Mouse (Mus musculus) heart, adult 2 months (tissue): ENCODE data around the gene 1700030J22Rik. TPM values are rescaled to one million over a fixed set of nuclear protein-coding genes. Genes with fewer than 3 reads are reported as not detected.

Experiments
- DNase-seq, 2 experiments: peaks; one replicate each; pipeline ENCODE4 v3.0.0; 2021
- H3K27ac ChIP-seq: fragments of 200-600 bp; 2 replicates; pipeline ENCODE4 v1.8.1; 2022
- H3K27me3 ChIP-seq: fragments of 200-500 bp; 2 replicates; pipeline ENCODE4 v1.6.1; 2012; ENCODE audit warnings: mild to moderate bottlenecking, low read length, inconsistent platforms, mixed read lengths; ENCODE audit not compliant: control insufficient read depth, insufficient read depth
- H3K36me3 ChIP-seq: fragments of 200-500 bp; 2 replicates; pipeline ENCODE4 v1.6.1; 2012; ENCODE audit warnings: low read length, inconsistent platforms; ENCODE audit not compliant: control insufficient read depth, insufficient read depth
- H3K4me1 ChIP-seq: fragments of 200-500 bp; 2 replicates; pipeline ENCODE4 v1.6.1; 2011; ENCODE audit warnings: low read length; ENCODE audit not compliant: control insufficient read depth, insufficient read depth
- H3K4me3 ChIP-seq: fragments of 200-600 bp; 2 replicates; pipeline ENCODE4 v1.8.1; 2022
- H3K79me2 ChIP-seq: fragments of 200-500 bp; replicated peaks from 2 replicates; pipeline ENCODE4 v1.6.1; 2012; ENCODE audit warnings: mild to moderate bottlenecking, inconsistent platforms, low read length, moderate library complexity, mixed read lengths; ENCODE audit not compliant: control insufficient read depth, insufficient read depth
- H3K9ac ChIP-seq: fragments of 200-500 bp; 2 replicates; pipeline ENCODE4 v1.6.1; 2012; ENCODE audit warnings: low read depth, mild to moderate bottlenecking, control low read depth, inconsistent platforms, low read length, mixed read lengths
- CTCF ChIP-seq: fragments of 200-600 bp; IDR thresholded peaks from 2 replicates; pipeline ENCODE4 v1.8.1; 2022; ENCODE audit warnings: antibody characterized with exemption, mild to moderate bottlenecking, moderate library complexity
- EP300 ChIP-seq: fragments of 200-500 bp; IDR thresholded peaks from 2 replicates; pipeline ENCODE4 v1.6.1; 2011; ENCODE audit warnings: low read depth, low read length, control low read depth; ENCODE audit not compliant: insufficient read depth
- POLR2A ChIP-seq: fragments of 200-500 bp; IDR thresholded peaks from 2 replicates; pipeline ENCODE4 v1.6.1; 2011; ENCODE audit warnings: mild to moderate bottlenecking, low read depth, low read length, control low read depth; ENCODE audit not compliant: insufficient read depth
- WGBS: fragments of 180-500 bp; shearing (Covaris S2); methylation state at CpG from one replicate; pipeline ENCODE4 v1.1.7; 2018; 5-methylcytosine and 5-hydroxymethylcytosine counted together
- intact Hi-C: fragments of 180-260 bp; cut with DNase I; formaldehyde crosslinking; loops from one replicate; pipeline ENCODE4 v1.15.1; 2025
- long read RNA-seq: library from polyadenylated mRNA; stranded (forward); transcript quantifications from one replicate; pipeline ENCODE4 v2.0.0, GENCODE M21; 2021
- polyA plus RNA-seq: library from polyadenylated mRNA; depleted of rRNA; stranded (reverse); fragments of >200 nt; gene quantifications from 2 replicates; pipeline ENCODE4 v1.2.3, GENCODE M21; 2012; rRNA removed
- total RNA-seq, 2 experiments: library from RNA; stranded (reverse); gene quantifications; 2 replicates each; pipeline ENCODE4 v1.2.3; 2021

Gene 1700030J22Rik
- under 1 TPM; 0.44 to 0.68 TPM for total RNA-seq
- polyA plus RNA-seq, result 0.35 and 0.41 TPM in 2 replicates
- long read RNA-seq, result 0 reads

- Histone ChIP-seq H3K4me1 (peaks cover 3% of the 10 kb centered on the region; the same call in 1 of the 2 replicates), H3K36me3 (no peaks in the 10 kb centered on the region), H3K27me3 (no peaks in the 10 kb centered on the region), H3K27ac (peak within 1 kb of the TSS; percentile 73), H3K9ac (peak within 1 kb of the TSS; percentile 54), H3K79me2 (no peaks in the 10 kb centered on the region), H3K4me3 (peak within 1 kb of the TSS; percentile 95)
- under 1% methylated on average over 46 of the region's 46 CpGs for WGBS
- DNase-seq, result peak; percentile 98 to 99
- TF ChIP-seq POLR2A (no peak), CTCF (peak; percentile 47)
- intact Hi-C loops, result loop anchor here (1.0 to 5.0 kb wide), 3 partner anchors 35 to 179 kb away; partner anchors contain the start of genes Atmin, Cenpn, Cmc2 and Gan
Observed at GRCm38 (mm10) chr8:116978631-116979256, at the start of gene 1700030J22Rik. Gene 1700030J22Rik (minus strand): TSS chr8:116978959.

- no peak overlapping the region for H3K4me3 ChIP-seq
- no peaks in the 10 kb centered on the region for H3K36me3 ChIP-seq
- intact Hi-C loops, result no loop called here
- H3K4me1 ChIP-seq, result no peaks in the 10 kb centered on the region
- H3K27ac ChIP-seq, result no peak overlapping the region
- no peaks in the 10 kb centered on the region for H3K27me3 ChIP-seq
- DNase-seq, result no peak
- no peak overlapping the region for H3K9ac ChIP-seq
- H3K79me2 ChIP-seq, result no peaks in the 10 kb centered on the region
- 88% methylated on average over 5 of the region's 5 CpGs for WGBS
- TF ChIP-seq CTCF (no peak), POLR2A (no peak), EP300 (no peak)
Observed at GRCm38 (mm10) chr8:117027601-117028000, 48.8 kb upstream of the 1700030J22Rik start.

GRCm38 (mm10) chr8:117022297-117022993 lies 43.7 kb upstream of the 1700030J22Rik start:
- Histone ChIP-seq H3K27me3 (no peaks in the 10 kb centered on the region), H3K36me3 (no peaks in the 10 kb centered on the region), H3K4me1 (no peaks in the 10 kb centered on the region), H3K27ac (no peak overlapping the region), H3K4me3 (no peak overlapping the region), H3K9ac (no peak overlapping the region), H3K79me2 (no peaks in the 10 kb centered on the region)
- intact Hi-C loops, result no loop called here
- no peak for DNase-seq
- WGBS, result 57% methylated on average over 1 of the region's 1 CpGs
- TF ChIP-seq CTCF (0 out of 2 replicates have a peak, but pooled peaks have one; percentile 12), POLR2A (no peak)

- Histone ChIP-seq H3K27ac (no peak overlapping the region), H3K4me1 (no peaks in the 10 kb centered on the region), H3K36me3 (no peaks in the 10 kb centered on the region), H3K27me3 (no peaks in the 10 kb centered on the region), H3K9ac (no peak overlapping the region), H3K4me3 (no peak overlapping the region), H3K79me2 (no peaks in the 10 kb centered on the region)
- TF ChIP-seq EP300, result no peak
- no peak for TF ChIP-seq CTCF
- no peak for TF ChIP-seq POLR2A
- WGBS, result 79% methylated on average over 18 of the region's 18 CpGs
- intact Hi-C loops, result no loop called here
- no peak for DNase-seq
Observed at GRCm38 (mm10) chr8:117019323-117020275, 40.8 kb upstream of the 1700030J22Rik start.

- DNase-seq, result no peak
- H3K4me3 ChIP-seq, result no peak overlapping the region
- H3K27me3 ChIP-seq, result no peaks in the 10 kb centered on the region
- WGBS, result 91% methylated on average over 4 of the region's 4 CpGs
- H3K9ac ChIP-seq, result no peak overlapping the region
- no peaks in the 10 kb centered on the region for H3K79me2 ChIP-seq
- no peaks in the 10 kb centered on the region for H3K36me3 ChIP-seq
- intact Hi-C loops, result no loop called here
- TF ChIP-seq POLR2A (no peak), EP300 (no peak), CTCF (no peak)
- no peaks in the 10 kb centered on the region for H3K4me1 ChIP-seq
- H3K27ac ChIP-seq, result no peak overlapping the region
Observed at GRCm38 (mm10) chr8:117017896-117018295, 39.1 kb upstream of the 1700030J22Rik start.
